Mouse (Mus musculus): ENCODE data around the gene Cntln. TPM values are rescaled to one million over a fixed set of nuclear protein-coding genes. Genes with fewer than 3 reads are reported as not detected.

Cntln gene
- 2.9 TPM in 2 replicates for polyA plus RNA-seq (2021; fragmentation: Nextera tagmentation)
- long read RNA-seq, experiment 1, full-length matches to known transcripts: 2 of 13 reads
- long read RNA-seq, experiment 1, partial matches to known transcripts: 5 of 13 reads
- long read RNA-seq, experiment 1, other reads (novel, unspliced or antisense): 6 of 13 reads
- long read RNA-seq, experiment 2, partial matches to known transcripts: 8 of 9 reads
- long read RNA-seq, experiment 2, other reads (novel, unspliced or antisense): 1 of 9 reads

GRCm38 (mm10) chr4:84884111-84884538 lies at the start of gene Cntln:
Cntln (plus strand) TSS chr4:84884309.

Other genes starting within 250 kb of the Cntln start
- gene Bnc2, start 209.0 kb upstream of the Cntln start, polyA plus RNA-seq (2021; fragmentation: Nextera tagmentation): 0.26 and 0.48 TPM in 2 replicates